Mouse (Mus musculus) brain, adult 2 months (tissue): ENCODE measurements around the gene Tnnt3.

ENCODE experiments used
- DNase-seq: peaks from one replicate; pipeline ENCODE4 v3.0.0; 2011; ENCODE audit warnings: low read depth, low spot score

Tnnt3 gene

GRCm38 (mm10) chr7:142498575-142498974 is at the start of gene Tnnt3:
Gene Tnnt3, plus strand, starts transcription at chr7:142498836.
- DNase-seq = no peak

- peak; percentile 48 for DNase-seq
Measured at GRCm38 (mm10) chr7:142449038-142449617, 49.5 kb upstream of the Tnnt3 start.

GRCm38 (mm10) chr7:142454706-142455105 is 43.9 kb upstream of the Tnnt3 start:
- DNase-seq = no peak

GRCm38 (mm10) chr7:142455251-142455650 is 43.4 kb upstream of the Tnnt3 start:
- DNase-seq = no peak

GRCm38 (mm10) chr7:142456806-142457205 is 41.8 kb upstream of the Tnnt3 start:
- DNase-seq = no peak

GRCm38 (mm10) chr7:142457227-142457811 is 41.3 kb upstream of the Tnnt3 start:
- peak; percentile 93 for DNase-seq

GRCm38 (mm10) chr7:142458026-142458425 is 40.6 kb upstream of the Tnnt3 start:
- DNase-seq = peak; percentile 42

- no peak for DNase-seq
Measured at GRCm38 (mm10) chr7:142458676-142459298, 39.8 kb upstream of the Tnnt3 start.

- no peak for DNase-seq
Measured at GRCm38 (mm10) chr7:142459299-142459691, 39.3 kb upstream of the Tnnt3 start.

- no peak for DNase-seq
Measured at GRCm38 (mm10) chr7:142460636-142461077, 38.0 kb upstream of the Tnnt3 start, which contains the start of gene Lsp1. Gene Lsp1, plus strand, starts transcription at chr7:142460809.

GRCm38 (mm10) chr7:142461446-142461845 is 37.2 kb upstream of the Tnnt3 start:
- DNase-seq = no peak

- DNase-seq = no peak
Measured at GRCm38 (mm10) chr7:142462190-142462589, 36.4 kb upstream of the Tnnt3 start.

GRCm38 (mm10) chr7:142462594-142463078 is 36.0 kb upstream of the Tnnt3 start:
- no peak for DNase-seq

- DNase-seq = peak; percentile 63
Measured at GRCm38 (mm10) chr7:142470171-142470691, 28.4 kb upstream of the Tnnt3 start.

- peak; percentile 54 for DNase-seq
Measured at GRCm38 (mm10) chr7:142470808-142471413, 27.7 kb upstream of the Tnnt3 start.

GRCm38 (mm10) chr7:142471414-142471861 is 27.2 kb upstream of the Tnnt3 start:
- DNase-seq = no peak

GRCm38 (mm10) chr7:142471884-142472570 is 26.6 kb upstream of the Tnnt3 start:
- DNase-seq = no peak

- DNase-seq = peak; percentile 87
Measured at GRCm38 (mm10) chr7:142472936-142473335, 25.7 kb upstream of the Tnnt3 start.

GRCm38 (mm10) chr7:142473476-142473875 is 25.2 kb upstream of the Tnnt3 start:
- no peak for DNase-seq

GRCm38 (mm10) chr7:142474799-142475198 is 23.8 kb upstream of the Tnnt3 start:
- no peak for DNase-seq

GRCm38 (mm10) chr7:142475641-142476040 is 23.0 kb upstream of the Tnnt3 start:
- DNase-seq = no peak
